Mouse (Mus musculus) megakaryocyte, embryonic 14.5 days (primary cell): ENCODE data around the gene Otud1.

ENCODE experiments used
- FLI1 ChIP-seq: IDR thresholded peaks from 2 replicates; pipeline ENCODE4 v1.6.1; 2012; ENCODE audit warnings: low read length, inconsistent platforms, mixed read lengths
- GATA1 ChIP-seq: IDR thresholded peaks from 3 replicates; pipeline ENCODE4 v1.6.1; 2012; ENCODE audit warnings: mixed read lengths, low read length, inconsistent platforms, borderline replicate concordance

GRCm38 (mm10) chr2:19657158-19657874 lies at the start of gene Otud1:
- TF ChIP-seq GATA1 (no peak), FLI1 (no peak)
